Mouse (Mus musculus) layer of hippocampus, adult 9-10 months (tissue): ENCODE results near the gene Bex1.
A peak's percentile ranks its signal among the peaks of the same experiment; 100 is the strongest.
"Not testable (repeated sequence)": the region's sequence is repeated elsewhere in the genome, so short reads cannot be mapped to it uniquely, and the experiment has no call there.

Experiments used
- DNase-seq: peaks from one replicate; pipeline ENCODE4 v3.0.0; 2022; ENCODE audit warnings: low spot score

Gene Bex1

DNA sequence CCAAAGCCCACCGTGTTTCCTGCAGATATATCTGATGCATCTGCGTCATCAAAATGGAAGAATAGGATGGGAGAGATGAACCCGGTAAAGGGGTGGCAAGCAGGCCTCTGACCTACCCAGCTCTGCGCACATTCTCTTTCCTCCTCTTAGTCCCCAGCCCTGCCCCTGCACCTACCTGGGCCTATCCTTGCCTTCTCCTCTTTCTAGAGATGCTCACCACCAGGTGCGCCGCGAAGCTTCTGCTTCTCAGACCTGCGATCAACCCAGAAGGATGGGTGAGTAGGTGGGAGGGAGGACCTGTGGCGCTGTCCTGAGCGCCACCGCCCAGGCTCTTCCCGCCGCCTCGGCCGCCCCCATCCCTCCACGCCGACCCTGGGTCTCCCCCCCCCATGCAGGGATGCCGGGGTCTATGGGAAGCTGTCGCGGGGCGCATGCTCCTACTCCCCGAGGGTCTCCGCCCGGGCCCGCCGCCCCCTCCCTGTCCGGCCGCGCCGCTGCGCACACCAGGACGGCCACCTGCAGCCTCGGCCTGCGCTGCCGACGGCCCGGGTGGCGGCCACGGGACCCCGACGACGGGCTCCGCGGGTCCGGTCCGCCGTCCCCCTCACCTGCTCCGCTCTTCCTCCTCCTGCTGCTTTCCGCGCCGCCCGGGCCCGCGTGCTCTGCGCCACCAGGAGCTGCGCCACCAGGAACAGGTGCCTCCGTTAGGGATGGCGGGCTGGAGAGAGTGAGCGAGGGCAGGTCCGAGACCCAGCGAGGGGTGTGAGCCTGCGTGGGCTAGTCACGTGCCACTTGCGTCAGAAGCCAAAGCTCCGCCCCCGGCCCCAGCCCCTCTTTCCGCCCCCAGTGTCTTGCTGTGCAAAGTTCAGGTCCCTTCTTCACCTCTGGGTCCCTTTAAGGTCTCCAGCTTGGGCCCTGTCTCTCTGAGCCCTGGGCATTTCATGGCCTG, at the start of gene Bex1, which contains the start of gene Tceal7:
Gene Bex1 (minus strand): TSS at position 785 of the 949 bp plus-strand sequence.
Gene Tceal7 (plus strand): TSS at position 51 of the 949 bp plus-strand sequence.
- DNase-seq = not testable (repeated sequence)

DNA sequence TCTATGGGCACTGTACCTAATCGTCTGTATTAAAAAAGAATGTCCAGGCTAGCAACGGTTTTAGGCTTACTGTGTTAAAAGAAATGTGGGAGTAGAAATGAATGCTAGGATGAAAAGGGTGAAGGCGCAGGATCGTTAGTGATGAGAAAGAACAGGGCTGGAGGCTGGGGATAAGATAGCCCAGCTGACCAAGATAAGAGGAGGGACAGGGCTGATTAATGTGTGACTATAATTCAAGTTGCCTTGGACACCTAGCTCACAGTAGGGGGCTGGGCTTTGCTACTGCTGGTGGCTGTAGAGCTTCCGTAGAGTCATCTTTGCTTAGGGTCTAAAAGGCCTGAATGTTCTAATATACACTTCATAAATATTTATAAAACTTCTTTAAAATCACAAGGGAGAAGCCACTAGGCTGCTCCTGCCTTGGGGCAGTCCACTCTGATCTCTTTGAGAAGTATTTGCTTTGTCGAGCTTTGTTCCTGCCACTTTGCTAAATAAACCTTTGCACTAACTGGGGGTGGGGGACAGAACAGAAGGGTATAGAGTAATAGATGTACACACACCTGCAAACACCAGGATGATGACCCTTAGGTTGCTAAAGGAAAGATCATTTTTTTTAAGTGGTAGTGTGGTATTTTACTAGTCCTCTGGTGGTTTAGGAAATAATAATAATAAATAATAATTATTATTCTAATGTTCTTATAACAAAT, 36.9 kb upstream of the Bex1 start:
- no peak for DNase-seq

DNA sequence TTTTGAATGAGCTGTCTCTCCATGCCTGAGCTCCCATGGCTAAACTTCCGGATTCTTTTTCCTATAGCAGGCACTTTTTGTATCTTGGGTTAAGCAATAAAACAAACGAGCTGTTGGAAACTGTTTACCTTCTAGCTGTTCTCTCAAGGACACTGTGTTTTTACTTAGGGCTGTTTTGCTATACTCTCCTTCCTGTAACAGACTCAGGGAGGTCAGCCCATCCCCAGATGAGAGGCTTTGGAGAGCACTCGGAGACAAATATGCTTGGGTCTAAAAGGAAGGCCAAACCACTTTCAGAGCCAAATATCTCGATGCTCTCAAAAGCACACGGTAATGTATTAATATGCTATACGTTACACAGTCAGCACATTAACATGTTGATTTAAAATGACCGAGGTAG, 34.4 kb upstream of the Bex1 start:
- DNase-seq = no peak

DNA sequence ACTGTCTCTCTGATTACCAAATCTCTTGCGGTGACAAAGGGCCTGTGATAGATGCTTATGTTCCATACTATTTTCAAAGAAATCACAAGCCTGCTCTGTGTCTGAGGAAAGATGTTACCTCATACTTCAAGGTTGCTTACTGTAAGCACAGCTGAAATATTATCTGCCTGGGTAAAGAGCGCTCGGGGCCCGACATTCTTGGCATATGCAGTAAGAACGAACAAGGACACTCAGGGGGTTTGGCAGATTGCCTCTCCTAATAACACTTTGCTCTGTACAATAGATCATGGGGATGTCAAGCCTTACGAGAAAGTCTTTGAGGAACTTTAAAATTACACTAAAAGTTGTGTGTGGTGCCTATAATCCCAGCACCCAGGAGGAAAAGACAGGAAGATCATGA, 33.5 kb upstream of the Bex1 start:
- no peak for DNase-seq

DNA sequence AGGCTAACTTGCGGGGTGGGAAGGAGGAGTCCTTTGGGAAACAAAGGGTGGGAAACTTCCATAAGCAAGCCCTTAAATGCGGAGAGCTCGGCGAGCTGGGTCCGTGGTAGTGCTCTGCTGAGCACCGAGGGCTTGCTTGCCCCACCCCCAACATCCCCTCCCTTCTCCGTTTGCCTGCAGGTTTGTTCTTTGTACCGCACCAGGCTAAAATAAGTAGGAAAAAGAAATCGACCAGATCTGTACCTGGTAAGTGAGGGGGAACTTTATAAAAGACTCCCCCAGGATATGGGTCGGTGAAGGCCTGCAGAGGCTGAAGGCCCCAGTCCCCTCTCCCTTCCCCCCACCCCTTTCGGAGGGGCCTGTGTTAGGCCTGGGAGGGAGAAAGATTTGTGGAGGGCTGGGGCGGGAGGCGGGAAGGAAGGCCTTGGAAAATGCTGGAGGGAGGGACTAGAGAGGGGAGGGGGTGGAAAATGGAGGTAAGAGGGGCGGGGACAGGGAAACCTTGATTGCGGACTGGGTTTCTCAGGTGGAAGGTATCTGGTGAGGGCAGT, 30.3 kb upstream of the Bex1 start:
- no peak for DNase-seq

DNA sequence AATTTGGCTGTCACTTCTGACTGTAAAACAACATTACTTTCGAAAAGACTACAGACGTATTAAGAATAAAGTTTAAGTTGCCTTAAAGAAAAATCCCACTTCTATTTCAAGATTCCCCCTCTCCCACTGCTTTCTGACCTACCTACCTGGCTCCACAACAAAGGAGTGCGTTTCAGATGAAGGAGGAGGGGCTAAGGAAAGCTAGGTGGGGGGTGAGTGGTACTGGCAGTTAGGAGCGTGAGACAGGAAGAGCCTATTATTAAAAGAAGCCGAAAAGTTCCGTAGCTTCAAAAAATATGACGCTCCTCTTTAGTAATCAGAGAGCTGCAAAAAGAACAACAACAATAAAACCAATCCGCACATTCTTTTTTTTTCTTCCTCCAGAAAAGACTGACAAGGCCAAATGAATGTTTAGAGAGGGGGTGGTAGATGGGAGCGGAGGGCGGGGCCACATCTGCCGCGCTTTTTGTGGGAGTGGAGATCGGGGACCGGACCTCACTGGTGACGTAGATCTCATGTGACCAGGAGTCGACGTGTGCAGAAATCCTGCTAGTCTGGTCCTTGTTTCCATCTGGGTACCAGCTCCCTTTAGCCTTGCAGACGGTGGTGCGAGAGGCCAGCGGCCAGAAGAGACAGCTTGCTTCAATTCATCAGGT, 29.4 kb upstream of the Bex1 start, which contains the start of gene Tceal9:
Gene Tceal9 (plus strand): TSS at position 506 of the 656 bp plus-strand sequence.
- peak; percentile 46 for DNase-seq

DNA sequence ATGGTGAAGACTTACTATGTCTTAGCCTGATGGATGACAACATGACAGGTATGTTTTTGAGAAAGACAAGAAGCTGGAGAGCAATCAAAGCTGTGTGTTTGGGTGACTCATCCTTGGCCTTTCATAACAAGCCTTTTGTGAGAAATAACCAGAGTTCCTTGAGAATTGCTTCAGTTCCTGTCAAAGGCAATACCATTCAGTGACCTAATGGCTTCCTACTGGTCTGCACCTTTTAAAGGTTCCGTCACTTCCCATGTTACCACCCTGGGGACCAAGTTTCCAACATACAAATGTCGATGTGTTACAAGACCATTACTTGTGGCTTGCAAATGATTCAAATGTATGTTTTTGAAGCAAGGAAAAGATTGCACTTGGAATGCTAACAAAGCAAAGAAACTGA, 27.9 kb upstream of the Bex1 start:
- DNase-seq = no peak

DNA sequence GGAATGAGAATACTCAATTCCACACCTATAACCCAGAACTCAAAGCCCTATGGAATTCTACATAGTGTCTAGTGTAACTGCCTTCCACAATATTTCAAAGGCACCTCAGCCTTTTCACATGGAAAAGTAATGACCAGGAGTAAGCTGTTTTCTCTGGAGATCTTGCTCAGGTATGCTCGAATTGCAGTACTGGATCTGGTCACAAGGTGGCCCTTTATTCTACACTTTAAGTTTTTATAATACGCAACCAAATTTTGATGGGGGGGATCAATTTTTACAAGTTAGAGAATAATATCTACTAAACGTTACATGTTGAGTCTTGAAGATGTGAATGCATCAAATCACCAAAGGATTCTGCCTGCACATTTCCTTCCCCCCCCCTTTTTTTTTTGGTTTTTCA, 22.8 kb upstream of the Bex1 start:
- DNase-seq = peak; percentile 39

DNA sequence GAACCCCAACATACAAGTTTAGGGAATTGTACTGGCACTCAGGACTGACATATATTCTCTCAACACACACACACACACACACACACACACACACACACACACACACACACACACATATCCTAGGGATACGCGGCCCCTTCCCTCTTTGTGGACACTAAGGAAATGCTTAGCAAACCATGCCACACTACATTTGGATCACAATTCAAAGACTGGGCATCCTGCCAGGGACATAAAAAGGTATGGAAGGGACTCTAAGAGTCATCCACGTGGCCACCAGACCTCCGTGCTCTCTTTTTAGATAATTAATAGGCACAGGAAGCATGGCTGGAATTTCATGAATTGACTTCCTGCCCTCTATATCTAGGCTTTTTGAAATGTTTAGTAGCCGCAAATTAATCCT, 12.5 kb upstream of the Bex1 start:
- DNase-seq = no peak

DNA sequence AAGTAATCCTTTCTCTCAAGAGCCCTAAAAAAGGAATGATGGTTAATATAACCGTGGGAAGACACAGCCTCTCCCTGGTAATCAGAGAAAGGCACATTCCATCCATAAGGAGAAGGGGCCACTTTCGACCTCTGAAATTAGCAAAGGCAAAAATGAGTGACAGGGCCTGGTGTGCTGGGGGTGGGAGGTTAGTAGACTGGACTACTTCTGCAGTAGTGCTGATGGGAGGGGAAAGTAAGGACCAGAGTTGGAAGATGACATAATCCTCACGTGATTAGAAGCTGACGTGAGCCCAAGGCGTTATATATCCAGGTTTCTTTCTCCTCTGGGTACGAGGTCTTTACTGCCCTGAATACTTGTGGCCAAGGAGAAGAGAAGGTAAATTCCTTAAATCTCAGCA, 8.4 kb upstream of the Bex1 start:
- DNase-seq = no peak

DNA sequence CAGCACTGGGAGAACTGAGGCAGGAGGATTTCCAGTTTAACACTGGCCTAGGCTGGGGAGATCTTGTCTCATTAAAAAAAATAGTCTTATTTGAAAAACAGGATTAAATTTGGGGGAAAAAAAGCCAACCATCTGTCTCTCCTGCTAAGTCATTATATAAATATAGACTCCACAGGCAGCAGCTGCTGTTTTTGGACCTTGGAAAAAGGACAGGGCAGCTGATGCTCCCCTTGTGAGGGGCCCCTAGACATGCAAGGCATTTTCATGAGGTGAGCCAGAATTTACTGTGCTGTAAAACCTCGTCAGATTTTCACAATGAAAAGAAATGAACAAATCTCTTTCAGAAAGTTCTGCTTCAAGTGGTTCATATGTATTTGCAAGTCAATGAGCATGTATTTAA, 990 bp upstream of the Bex1 start:
- no peak for DNase-seq

DNA sequence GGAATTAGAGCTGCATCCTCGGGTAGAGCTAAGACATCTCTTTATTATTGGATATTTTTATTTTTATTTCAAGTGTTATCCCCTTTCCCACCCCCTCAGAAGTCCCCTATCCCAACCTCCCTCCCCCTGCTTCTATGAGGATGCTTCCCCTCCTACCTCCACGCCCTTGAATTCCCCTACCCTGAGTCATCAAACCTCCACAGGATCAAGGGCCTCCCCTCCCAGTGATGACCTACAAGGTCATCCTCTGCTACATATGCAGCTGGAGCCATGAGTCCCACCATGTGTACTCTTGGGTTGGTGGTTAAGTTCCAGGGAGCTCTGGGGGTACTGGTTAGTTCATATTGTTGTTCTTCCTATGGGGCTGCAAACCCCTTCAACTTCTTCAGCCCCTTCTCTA, 1.9 kb downstream of the Bex1 start:
- no peak for DNase-seq

DNA sequence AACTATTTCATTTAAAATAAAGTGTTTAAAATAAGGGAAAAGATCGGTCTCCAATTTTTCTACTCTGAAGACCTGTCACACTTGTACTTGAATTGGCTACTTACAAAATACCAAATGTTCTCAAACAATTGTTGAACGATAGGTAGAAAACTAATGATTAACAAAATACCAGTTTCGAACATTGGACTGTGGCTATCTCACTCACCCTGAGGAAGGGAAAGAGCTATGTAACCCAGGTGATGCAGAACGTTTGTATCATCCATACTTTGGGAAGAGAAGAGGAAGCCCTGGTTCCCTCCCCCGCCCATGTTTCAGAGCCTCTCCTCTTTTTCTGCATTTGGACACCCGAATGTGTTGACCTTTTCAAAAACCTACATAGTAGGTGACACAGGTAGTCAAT, 10.9 kb downstream of the Bex1 start:
- DNase-seq = no peak

DNA sequence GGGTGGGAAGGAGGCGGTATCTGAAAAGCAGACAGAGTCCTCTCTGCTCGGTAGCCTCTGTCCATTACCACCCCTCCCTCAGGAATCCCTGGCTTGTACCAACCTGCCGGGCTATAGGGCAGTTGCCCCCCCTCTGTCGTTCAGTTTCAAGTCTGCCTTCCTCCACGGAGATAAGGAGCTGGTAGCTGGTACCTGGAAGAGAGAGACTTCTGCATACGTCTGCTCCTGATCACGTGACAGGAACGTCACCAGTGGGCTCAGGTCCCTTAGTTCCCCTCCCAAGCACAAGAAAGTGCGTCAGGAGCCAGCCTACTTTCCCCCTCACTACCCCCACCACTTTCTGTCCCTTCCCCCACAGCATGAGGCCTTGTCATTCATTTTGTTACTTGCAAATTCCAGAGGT, 11.6 kb downstream of the Bex1 start, which contains the start of gene Tceal5:
Gene Tceal5 (minus strand): TSS at position 213 of the 403 bp plus-strand sequence.
- peak; percentile 29 for DNase-seq

DNA sequence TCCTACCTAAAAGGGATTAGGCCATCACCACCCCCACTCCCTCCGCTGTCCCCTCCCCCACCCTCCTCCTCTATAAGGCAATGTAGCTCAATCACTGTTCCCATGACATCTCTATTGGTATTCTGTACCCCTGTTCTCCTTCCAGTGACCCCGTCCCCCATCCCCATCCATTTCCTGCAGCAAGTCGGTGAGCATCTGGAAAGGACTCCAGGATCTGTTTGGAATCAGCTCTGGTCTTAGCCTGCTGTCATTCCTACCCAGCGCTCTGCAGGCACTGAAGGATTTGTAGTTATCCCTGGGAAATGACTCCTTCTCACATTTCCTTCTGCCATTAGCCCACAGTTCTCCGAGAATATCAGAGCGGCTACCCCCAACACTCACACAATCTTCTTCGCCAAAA, 12.1 kb downstream of the Bex1 start:
- no peak for DNase-seq

DNA sequence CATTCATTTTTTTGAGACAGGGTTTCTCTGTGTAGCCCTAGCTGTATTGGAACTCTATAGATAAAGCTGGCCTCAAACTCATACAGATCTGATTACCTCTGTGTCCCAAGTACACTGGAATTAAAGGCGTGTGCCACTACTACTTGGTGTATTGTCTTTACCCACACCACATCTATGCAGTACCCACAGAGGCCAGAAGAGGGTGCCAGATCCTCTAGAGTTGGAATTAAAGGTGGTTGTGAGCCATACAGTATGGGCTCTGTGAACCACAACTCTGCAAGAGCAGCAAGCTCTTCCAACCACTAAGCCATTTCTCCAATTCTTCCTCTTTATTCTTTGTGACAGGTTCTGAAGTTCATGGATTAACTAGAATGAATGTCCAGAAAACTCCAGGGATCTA, 18.4 kb downstream of the Bex1 start:
- no peak for DNase-seq

DNA sequence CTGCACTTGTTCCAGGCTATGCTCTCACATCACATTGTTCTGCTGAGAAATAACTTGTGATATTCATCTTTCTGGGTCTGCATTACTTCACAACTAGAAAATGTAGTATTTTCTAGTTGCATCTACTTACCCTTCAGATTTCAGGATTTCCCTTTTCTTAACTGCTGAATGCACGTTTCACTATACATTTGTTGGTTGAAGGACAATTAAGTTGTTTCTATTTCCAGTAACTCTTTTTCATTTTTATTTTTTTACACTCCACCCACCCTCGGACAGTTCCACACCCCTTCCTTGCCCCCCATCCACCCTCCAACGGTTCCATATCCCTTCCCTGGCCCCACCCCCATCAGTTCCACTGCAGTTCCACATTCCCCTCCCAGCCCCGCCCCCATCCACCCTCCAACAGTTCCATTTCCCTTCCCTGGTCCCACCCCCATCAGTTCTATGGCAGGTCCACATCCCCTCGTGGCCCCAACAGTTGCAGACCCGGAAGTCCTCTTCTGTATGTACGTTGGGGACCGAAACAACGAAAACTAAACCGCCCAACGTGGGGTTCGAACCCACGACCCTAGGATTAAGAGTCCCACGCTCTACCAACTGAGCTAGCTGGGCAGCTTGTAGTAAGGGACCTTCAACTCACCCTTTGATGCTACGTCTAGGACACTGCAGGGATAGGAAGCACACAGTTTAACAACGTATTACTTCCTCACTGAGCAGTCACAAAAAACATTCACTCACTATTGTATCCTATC, 19.9 kb downstream of the Bex1 start:
- DNase-seq = no peak

DNA sequence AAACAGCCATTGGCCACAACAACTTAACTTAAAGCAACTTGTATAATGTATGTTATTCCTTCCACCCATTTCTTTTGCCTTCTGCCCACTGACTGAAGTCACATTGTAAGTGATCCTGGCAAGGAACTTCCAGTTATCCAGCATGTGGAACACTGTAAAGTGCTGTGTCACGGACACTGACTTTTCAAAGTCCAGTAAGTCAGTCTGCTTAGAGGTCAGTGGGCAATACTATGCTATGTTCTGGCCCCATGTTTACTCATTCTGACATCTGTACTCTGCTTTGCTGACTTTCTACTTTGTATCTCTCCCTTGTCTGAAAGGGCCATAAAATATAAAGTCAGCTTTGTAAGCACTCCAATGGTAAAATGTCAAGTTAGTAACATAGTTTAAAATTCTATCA, 32.2 kb downstream of the Bex1 start:
- no peak for DNase-seq

DNA sequence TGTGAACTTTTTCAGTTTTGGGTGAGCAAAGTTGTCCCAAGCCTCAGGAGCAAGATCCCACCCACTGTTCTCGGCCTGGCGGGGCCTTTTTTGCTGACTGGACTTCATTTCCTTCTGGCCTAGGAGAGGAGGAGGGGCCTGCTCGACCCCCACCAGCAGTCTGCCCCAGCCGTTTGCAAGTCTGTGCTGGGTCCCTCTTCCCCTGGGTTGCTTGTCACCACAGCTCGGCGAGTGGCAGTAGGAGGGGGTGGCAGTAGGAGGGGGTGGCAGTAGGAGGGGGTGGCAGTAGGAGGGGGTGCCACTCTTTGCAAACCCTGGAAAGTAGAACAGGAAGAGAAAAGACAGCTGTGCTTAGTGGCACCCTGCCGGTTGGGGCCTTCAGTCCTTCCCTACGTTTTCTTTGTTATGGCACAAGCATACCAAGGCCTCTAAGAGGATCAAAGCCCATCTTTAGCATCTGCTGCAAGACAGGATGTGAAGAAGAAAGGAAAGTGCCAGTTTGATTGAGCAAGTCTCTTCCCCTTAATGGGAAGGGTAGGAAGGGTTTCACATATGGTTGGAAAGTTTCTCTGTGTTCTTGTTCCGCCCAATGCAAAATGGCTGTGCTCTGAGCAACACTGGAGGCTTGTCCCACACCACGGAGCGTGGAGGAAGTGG, 34.3 kb downstream of the Bex1 start:
- DNase-seq = no peak

DNA sequence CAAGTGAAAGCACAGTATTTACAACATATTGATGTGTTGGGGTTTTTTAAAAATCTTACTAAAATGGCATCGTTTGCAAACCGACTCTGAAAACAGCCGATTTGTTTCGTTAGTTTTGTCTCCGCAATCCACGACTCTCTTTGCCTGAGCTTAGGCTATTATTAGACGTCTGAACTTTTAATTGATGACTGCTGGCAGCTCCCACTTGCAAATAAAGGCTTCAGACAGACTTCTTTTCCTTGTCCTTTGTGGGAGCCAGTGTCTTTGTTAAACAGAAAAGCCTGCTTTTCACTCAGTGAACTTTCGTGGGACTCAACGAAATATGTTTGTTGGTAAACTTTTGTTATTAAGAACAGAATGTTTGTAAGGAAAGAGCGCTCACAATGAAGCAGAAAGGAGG, 42.5 kb downstream of the Bex1 start:
- DNase-seq = no peak

DNA sequence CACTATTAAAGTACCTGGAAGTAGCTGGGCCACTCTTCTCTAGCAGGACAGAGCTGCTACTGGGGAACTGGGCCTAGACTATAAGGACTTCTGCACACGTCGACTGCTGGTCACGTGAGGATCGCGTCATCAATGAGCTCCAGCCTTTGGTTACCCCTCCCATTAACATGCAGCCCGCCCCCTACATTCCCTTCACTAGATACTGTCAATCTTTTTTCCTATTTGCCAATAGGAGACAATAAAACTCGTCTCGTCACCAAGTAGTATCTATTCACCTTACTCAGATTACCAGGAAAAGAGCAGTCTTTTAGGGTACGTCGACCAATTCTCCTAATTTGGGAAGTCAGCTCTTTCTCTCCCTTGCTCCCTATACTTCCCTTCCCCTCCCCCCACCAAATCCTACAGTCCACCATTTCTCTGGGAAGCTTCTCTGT, 43.2 kb downstream of the Bex1 start, which contains the start of gene Tceal8:
Gene Tceal8 (minus strand): TSS at position 225 of the 434 bp plus-strand sequence.
- DNase-seq = peak; percentile 37
